Mouse (Mus musculus) CH12.LX (cell line): ENCODE results near the gene Gm20431.

ENCODE experiments used
- CHD2 ChIP-seq: IDR thresholded peaks from 2 replicates; pipeline ENCODE4 v1.6.1; 2011; ENCODE audit warnings: low read length, improper control_type of control experiment
- CTCF ChIP-seq, 2 experiments: IDR thresholded peaks in 1 of 2; conservative IDR thresholded peaks in 1 of 2; 2 replicates each; pipeline ENCODE4 v1.5.1; 2011 to 2012; ENCODE audit warnings: low read depth in 2 of 2, low read length in 2 of 2, improper control_type of control experiment in 1 of 2, inconsistent platforms in 1 of 2, mild to moderate bottlenecking in 1 of 2, moderate library complexity in 1 of 2
- ETS1 ChIP-seq: conservative IDR thresholded peaks from 2 replicates; pipeline ENCODE4 v1.6.1; 2012; ENCODE audit warnings: low read depth, mild to moderate bottlenecking, inconsistent platforms, low read length, improper control_type of control experiment, moderate library complexity
- POLR2A ChIP-seq: IDR thresholded peaks from 2 replicates; pipeline ENCODE4 v1.6.1; 2011; ENCODE audit warnings: low read depth, mild to moderate bottlenecking, improper control_type of control experiment, low read length

DNA sequence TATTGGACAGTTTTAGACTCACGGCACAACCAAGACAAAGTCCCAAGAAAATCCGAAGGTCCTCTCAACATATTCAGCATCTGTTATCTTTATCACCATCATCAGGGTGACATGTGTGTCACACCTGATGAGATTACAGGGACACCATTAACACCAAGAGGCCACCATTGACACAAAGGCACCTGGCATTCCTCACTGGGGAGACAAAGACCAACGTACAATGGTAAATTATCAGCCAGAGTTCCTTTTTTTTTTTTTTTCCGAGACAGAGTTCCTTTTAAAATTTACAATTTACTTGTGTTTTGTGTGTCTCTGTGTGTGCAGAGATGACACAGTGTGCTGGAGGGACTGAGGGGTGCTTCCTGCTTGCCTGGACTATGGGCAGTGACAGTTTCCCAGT, 8.1 kb upstream of the Gm20431 start:
- no peak for TF ChIP-seq POLR2A
- no peak for TF ChIP-seq ETS1
- TF ChIP-seq CHD2: no peak
- no peak for TF ChIP-seq CTCF (conservative IDR thresholded peaks at IDR 0.05 in 1 of 2, IDR thresholded peaks at IDR 0.05 in 1 of 2; ENCODE audit: low read depth in 2 of 2, low read length in 2 of 2)
